Mouse (Mus musculus) inflammation-experienced regulatory T-cells, adult 6 months (primary cell): Measurements from ENCODE around the gene Nrp1. TPM values are rescaled to one million over a fixed set of nuclear protein-coding genes. Genes with fewer than 3 reads are reported as not detected.

ENCODE experiments used
- ATAC-seq: one replicate; pipeline ENCODE4 v1.8.0; 2017
- polyA plus RNA-seq, 3 experiments: library from polyadenylated mRNA; unstranded; fragments of 100-300 nt; shearing (Covaris generic); gene quantifications; one replicate each; pipeline ENCODE4 v1.2.1; 2017

The Nrp1 gene
- polyA plus RNA-seq, 3 experiments from 2014 or later = 145 to 329 (median 260) TPM

GRCm38 (mm10) chr8:128371789-128372188 is 13.4 kb downstream of the Nrp1 start:
- ATAC-seq = no peak

GRCm38 (mm10) chr8:128372724-128373123 is 14.3 kb downstream of the Nrp1 start:
- no peak for ATAC-seq

- ATAC-seq = no peak
Measured at GRCm38 (mm10) chr8:128373418-128373817, 15.0 kb downstream of the Nrp1 start.

- no peak for ATAC-seq
Measured at GRCm38 (mm10) chr8:128375291-128375690, 16.9 kb downstream of the Nrp1 start.

- no peak for ATAC-seq
Measured at GRCm38 (mm10) chr8:128383176-128383575, 24.8 kb downstream of the Nrp1 start.

- no peak for ATAC-seq
Measured at GRCm38 (mm10) chr8:128384366-128384765, 26.0 kb downstream of the Nrp1 start.

- peak; percentile 72 for ATAC-seq
Measured at GRCm38 (mm10) chr8:128384921-128385332, 26.5 kb downstream of the Nrp1 start.

- ATAC-seq = peak; percentile 39
Measured at GRCm38 (mm10) chr8:128386963-128387621, 28.7 kb downstream of the Nrp1 start.

- ATAC-seq = no peak
Measured at GRCm38 (mm10) chr8:128390759-128391158, 32.4 kb downstream of the Nrp1 start.

- peak; percentile 65 for ATAC-seq
Measured at GRCm38 (mm10) chr8:128391182-128391760, 32.9 kb downstream of the Nrp1 start.

GRCm38 (mm10) chr8:128394671-128395193 is 36.3 kb downstream of the Nrp1 start:
- ATAC-seq = no peak

- ATAC-seq = no peak
Measured at GRCm38 (mm10) chr8:128396968-128397367, 38.6 kb downstream of the Nrp1 start.

GRCm38 (mm10) chr8:128397441-128397840 is 39.0 kb downstream of the Nrp1 start:
- no peak for ATAC-seq

- no peak for ATAC-seq
Measured at GRCm38 (mm10) chr8:128398472-128399091, 40.2 kb downstream of the Nrp1 start.

- no peak for ATAC-seq
Measured at GRCm38 (mm10) chr8:128400286-128400685, 41.9 kb downstream of the Nrp1 start.

- ATAC-seq = no peak
Measured at GRCm38 (mm10) chr8:128404876-128405275, 46.5 kb downstream of the Nrp1 start.

GRCm38 (mm10) chr8:128413381-128413780 is 55.0 kb downstream of the Nrp1 start:
- ATAC-seq = no peak

- no peak for ATAC-seq
Measured at GRCm38 (mm10) chr8:128415730-128416684, 57.6 kb downstream of the Nrp1 start.

- no peak for ATAC-seq
Measured at GRCm38 (mm10) chr8:128416896-128417295, 58.5 kb downstream of the Nrp1 start.

GRCm38 (mm10) chr8:128417956-128418796 is 59.8 kb downstream of the Nrp1 start:
- peak; percentile 58 for ATAC-seq

- ATAC-seq = no peak
Measured at GRCm38 (mm10) chr8:128419984-128420383, 61.6 kb downstream of the Nrp1 start.

- peak; percentile 49 for ATAC-seq
Measured at GRCm38 (mm10) chr8:128420402-128420801, 62.0 kb downstream of the Nrp1 start.
